Mouse (Mus musculus) spleen, embryonic (tissue): Measurements from ENCODE around the gene Mafg.

Experiments
- CTCF ChIA-PET: fragments of 350-600 bp; sonication (Branson Sonifier 250); formaldehyde crosslinking; loops from one replicate; lab custom pipeline; 2022; lab: Charles Lee

The Mafg gene

DNA sequence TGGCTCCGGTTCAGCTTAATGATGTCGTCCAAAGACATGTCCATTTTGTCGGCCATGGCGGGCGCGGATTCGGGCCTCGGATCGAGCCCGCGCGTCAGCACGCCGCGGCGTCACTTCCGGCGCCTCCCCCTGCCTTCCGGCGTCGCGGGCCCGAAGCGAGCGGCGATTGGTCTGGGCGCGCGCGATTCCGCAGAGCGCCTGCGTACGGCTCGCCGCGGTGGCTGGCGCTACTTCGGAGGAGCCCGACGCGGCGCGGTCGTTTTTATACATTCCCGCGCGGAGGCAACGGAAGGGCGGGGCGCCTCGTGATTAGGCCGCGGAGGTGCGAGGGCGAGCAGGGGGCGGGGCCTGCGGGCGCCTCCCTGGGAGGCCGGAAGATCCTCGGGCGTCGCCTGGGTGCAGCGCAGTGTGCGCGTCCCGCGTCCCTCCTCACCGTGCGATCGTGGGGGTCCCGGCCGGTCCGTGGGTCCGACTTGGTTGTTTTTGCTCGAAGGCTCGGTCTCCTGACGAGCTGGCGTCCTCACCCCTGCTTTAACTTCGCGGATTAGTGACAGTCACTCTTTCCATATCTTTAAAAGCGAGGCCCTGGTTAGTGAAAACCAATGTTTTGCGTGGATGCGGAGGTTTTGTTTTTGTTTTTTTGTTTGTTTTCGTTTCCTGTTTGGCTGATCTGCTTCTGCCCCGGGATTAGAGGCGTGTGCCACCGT, 35.0 kb downstream of the Mafg start, which contains the start of the genes Alyref and Anapc11:
Gene Alyref, minus strand, starts transcription at position 83 of the 707 bp plus-strand sequence.
Gene Anapc11, plus strand, starts transcription at position 139 of the 707 bp plus-strand sequence.
- CTCF ChIA-PET: interaction anchor here (0.7 to 1.1 kb wide), 2 partner anchors 19 to 35 kb away, joined by 3 to 4 read pairs; no protein-coding TSS in a partner anchor

DNA sequence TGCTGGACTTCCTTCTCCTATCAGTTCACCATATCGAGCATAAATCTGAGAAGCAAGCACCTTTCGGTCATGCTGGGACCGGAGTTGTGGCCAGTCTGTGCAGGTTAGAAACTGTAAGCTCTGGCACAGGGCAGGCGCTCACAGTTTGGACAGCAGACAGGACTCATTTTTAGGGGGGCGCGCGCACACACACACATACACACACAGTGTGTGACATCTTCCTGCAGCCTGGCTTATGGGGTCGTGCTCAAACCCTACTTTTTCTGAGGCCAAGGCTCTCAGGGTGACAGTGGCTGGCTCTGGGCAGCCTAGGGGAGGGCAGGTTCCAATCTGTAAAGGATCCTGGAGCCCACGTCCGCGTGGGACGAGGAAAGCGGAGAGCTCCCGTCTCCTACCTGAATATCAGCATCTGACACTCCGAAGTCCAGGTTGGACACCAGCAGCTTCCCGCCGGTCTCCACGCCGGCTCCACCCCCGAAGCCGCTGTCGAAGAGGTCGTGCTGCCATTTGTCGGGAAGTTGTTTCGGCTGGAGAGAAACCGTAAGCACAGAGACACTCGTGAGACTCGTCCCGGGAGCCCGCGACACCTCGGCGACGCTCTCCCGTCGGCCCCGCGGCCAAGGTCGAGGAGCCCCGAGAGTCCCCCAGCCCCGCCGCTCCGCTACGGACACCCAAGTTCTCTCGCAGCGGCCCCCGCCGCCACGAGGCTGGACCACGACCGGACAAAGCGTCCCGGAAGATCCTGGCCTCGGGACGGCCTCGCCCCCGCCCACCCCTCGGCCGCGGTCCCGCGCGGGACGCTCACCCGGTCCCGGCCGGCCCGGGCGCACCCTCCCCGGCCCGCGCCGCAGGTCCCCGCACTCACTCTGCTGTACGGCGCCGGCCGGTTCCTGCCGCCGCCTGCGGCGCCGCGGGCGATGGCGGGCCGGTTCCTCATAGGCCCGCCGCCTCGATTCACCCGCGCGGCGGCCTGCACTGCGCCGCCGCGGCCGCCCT, 35.9 kb downstream of the Mafg start:
- CTCF ChIA-PET: interaction anchor here (0.7 to 1.3 kb wide), 4 partner anchors 11 to 36 kb away, joined by 3 to 6 read pairs (median 4); no protein-coding TSS in a partner anchor

DNA sequence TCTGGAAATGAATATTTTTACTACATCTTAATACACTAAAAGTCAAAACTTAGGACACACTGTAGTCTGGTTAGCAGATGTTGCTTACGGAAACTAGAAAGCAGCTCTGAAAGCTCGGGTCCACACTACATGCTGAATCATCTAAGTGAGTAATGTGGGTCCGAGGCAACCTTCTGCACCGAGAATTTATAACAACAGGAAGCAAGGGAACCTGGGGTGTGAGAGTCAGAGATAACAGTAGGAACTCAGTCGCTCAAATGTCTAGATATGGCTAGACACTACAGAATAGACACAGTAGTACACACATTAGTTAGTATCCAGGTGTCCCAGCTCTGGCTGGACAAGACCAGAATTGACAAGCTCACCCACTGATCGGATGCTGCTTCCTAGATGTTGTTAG, 44.9 kb downstream of the Mafg start:
- CTCF ChIA-PET: no interaction called here

DNA sequence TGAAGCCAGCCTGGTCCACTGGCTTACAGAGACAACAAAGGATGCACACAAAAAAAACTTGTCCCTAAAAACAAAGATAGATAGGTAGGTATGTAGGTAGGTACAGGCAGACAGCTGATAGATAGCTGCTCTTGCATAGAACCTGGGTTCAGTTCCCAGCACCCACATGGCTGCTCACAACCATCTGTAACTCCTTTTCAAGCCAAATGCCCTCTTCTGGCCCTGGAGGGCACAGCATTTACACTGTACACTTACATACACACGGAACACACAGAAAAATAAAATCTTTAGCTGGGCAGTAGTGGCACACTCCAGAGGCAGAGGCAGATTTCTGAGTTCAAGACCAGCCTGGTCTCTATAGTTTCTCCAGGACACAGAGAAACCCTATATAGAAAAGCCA, 49.5 kb downstream of the Mafg start:
- CTCF ChIA-PET: no interaction called here

DNA sequence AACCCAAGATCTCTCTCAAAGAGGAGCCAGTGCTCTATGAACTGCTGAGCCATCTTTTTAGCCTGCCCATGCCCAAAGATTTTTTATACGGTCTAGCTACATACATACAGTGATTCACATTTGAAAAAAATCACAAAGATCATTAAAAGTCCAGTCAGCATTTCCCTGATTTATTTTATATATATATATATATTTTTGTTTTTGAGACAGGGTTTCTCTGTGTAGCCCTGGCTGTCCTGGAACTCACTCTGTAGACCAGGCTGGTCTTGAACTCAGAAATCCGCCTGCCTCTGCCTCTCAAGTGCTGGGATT, 50.5 kb downstream of the Mafg start:
- CTCF ChIA-PET: interaction anchor here (0.5 to 1.5 kb wide), 2 partner anchors 9 to 93 kb away, joined by 3 to 4 read pairs; no protein-coding TSS in a partner anchor

DNA sequence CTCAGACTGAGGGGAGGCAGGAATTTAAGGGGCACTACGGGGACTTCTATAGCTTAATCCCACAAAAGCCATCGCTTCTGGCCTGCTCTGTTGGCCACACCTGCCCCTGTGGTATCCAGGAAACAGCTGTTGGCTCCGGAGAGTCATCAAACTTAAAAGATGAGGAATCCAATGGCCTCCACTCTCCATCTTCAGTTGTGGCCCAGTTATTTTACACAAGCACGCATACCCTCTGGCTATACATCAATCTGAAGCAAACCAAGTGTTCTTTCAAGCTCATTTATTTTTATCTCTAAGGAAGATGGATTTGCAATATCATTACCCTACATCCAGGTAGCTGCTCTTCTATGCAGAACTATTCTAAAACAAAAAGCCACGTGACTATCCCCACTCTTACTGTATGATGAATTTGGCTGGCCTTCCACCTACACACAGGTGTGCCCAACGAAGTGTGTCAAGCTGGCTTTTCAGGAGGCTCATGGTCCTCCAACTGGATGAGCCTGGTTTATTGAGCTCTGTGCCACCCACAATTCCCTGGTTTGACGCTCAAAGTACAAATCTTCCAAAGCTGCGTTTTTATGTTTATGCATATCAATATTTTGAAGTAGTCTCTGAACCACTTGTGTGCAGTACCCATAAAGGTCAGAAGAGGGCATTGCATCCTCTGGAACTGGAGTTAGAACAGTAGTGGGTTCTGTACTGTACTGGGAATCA, 51.0 kb downstream of the Mafg start:
- CTCF ChIA-PET: interaction anchor here (0.5 to 1.5 kb wide), 5 partner anchors 8 to 93 kb away, joined by 3 to 6 read pairs (median 4); no protein-coding TSS in a partner anchor

DNA sequence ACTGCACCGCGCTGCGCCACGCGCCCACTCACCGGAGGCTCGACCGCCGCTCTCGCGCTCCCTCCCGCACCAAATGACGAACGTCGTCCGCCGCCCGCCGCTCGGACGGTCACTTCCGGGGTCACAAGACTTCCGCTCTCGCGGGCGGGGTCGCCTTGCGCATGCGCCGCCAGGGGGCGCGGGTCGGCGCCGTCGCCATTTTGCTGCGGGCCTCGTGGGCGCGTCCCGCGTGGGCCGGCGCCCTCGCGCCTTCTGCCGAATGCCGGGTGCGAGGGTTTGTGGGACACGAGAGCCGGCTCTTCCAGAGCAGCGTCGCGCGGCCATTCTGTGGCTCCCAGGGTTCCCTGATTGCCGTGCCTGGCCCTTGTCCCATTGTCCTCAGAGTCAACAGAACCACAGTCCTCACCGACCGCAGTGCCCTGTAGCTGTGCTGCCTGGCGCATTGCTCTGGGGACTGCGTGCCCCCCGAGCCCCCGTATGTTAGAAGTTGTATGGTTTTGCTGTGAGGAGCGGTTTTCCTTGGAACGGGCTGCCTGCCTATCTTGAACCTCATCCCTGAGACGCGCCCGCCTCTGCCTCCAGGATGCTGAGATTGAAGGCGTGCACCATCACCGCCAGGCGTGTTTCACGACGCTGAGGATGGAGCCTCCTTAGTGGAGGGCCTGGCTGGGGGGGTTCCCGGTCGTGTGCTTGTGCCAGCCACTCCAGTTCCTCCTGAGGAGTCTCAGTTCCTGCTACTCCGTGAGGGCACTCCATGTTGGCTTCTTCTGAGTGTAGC, 51.7 kb downstream of the Mafg start, which contains the start of gene Arhgdia:
Gene Arhgdia, minus strand, starts transcription at position 135 of the 778 bp plus-strand sequence.
- CTCF ChIA-PET: interaction anchor here (0.6 to 1.5 kb wide), 4 partner anchors 15 to 92 kb away, joined by 3 to 6 read pairs (median 4); no protein-coding TSS in a partner anchor

DNA sequence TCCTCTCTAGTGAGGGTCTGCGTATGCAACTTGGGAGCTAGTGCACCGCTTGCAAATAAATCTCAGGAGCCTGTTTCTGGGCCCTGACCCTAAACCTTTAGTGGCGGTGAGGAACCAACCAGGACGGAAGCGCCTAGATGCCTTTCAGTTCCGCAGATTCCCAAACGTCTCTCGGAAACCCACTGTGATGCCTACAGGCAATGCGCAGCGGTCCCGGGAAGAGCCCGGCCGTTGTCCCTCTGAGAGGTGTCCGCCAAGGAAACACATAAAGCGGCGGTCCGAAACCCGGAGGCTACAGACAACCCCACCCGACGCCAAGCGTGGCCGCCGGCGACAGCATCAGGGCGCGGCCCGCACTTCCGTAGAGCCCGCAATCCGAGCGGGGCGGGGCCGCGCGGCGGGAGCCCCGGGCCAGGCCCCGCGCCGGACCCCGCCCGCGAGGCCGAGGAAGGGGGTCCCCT, 52.5 kb downstream of the Mafg start:
- CTCF ChIA-PET: no interaction called here

DNA sequence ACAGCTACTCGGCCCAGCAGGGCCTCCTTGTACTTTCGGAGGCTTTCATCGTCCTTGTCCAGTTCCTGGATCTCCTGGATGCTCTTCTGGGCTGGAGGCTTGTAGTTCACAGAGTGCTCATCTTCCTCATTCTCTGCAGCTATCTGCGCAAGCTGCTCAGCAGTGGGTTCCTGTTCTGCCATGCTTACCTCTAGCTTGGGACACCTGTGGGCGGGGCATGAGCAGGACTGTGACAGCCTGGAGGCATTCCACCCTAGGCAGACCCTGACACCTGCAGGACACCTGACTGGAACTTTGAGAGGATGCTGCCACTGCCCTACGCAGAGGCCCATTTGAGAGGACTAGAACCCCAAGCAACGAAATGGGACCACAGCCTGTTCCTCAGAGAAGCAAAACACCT, 53.2 kb downstream of the Mafg start:
- CTCF ChIA-PET: interaction anchor here (0.7 kb wide), 1 partner anchor 18 kb away, joined by 4 read pairs; the partner anchor contains the start of genes Alyref and Anapc11

DNA sequence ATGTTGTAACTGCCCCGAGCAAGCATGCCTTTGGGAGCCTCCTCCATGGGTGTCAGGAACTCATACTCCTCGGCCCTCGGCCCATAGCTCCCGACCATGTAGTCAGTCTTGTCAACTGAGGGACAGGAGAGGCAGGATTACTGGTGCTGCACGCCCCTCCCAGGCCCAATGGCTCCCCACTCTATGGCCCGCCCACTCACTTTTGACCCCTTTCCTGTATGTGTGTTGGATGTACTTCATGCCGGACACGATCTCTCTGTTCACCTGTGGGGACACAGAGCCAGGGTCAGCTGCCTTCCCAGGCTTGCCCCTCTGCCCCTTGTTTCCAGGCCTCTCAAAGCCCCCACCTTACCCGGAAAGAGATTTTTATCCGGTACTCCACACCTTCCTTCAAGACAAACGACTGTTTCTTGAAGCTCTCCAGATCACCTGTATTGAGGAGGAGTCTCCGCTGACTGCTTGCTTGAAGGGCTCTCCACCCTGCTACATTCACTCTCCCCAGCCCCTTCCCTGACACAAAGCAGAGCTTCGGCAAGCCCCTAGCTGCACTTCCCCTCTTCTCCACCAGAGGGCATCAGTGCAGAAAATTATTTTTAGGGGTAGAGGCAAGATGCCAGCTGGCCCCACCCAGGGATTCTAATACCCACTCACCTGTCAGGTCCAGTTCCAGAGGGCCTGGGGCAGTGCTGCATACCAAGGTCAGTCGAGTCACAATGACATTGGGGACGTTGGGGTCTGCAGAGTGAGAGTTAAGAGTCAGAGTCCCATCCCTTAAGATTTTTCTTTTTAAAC, 53.9 kb downstream of the Mafg start:
- CTCF ChIA-PET: interaction anchor here (0.7 to 0.8 kb wide), 3 partner anchors 11 to 77 kb away, joined by 3 to 4 read pairs (median 4); partner anchors contain the start of genes Alyref and Anapc11

DNA sequence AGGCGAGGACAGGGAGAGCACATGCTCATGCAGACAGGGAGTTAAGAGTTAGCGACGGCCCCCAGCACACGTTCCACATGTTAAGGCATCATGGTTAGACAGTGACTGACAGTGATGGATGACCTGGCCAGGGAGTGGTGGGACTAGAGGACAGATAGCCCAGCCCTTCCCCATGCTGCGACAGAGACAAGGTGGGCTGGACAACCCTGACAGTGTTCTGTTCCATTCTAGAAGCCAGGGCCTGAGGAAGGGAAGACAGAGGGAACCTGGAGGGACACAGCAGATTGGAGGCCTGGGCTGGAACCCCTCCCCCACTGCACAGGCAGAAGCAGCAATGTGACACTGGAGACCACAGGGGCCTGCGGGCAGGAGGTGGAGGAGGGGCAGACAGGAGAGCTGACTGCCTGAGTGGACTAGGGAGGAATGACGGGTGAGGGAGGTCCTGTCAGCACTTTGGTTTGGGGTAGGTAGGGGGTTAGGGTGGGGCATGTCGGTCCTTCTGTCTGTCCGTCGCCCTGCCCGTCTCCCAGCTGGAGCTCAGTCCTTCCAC, 54.6 kb downstream of the Mafg start:
- CTCF ChIA-PET: interaction anchor here (0.7 to 0.8 kb wide), 2 partner anchors 12 to 76 kb away, joined by 3 to 4 read pairs; no protein-coding TSS in a partner anchor

DNA sequence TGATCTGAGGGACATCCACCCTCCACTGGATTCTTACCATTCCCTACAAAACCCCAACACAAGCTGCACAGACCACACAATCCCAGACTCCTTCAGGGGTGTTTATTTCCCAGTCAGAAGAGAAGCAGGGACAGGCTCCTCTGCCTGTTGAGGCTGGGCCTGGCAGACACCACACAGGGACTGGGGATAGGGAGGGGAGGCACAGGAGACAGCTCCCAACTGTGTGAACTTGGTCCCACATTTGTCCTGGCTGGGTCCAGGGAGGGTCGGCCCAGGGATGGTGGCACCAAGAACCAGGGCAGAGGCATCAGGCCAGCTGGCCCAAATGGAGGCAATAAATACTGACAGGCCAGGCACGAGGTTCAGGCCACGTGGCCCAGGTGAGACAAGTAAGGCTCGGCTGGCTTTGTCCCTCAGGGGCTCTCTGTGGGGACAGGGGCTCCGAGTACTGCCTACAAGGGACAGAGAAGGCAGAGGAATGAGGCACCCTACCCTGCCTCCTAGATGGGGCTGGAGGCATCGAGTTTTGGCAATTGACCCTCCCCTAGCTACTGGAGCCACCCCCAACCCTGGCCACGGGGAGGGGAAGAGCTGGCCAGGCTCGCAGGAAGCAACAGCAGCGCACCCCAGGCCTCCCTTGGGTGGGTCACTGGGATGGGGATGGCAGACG, 55.2 kb downstream of the Mafg start:
- CTCF ChIA-PET: no interaction called here

DNA sequence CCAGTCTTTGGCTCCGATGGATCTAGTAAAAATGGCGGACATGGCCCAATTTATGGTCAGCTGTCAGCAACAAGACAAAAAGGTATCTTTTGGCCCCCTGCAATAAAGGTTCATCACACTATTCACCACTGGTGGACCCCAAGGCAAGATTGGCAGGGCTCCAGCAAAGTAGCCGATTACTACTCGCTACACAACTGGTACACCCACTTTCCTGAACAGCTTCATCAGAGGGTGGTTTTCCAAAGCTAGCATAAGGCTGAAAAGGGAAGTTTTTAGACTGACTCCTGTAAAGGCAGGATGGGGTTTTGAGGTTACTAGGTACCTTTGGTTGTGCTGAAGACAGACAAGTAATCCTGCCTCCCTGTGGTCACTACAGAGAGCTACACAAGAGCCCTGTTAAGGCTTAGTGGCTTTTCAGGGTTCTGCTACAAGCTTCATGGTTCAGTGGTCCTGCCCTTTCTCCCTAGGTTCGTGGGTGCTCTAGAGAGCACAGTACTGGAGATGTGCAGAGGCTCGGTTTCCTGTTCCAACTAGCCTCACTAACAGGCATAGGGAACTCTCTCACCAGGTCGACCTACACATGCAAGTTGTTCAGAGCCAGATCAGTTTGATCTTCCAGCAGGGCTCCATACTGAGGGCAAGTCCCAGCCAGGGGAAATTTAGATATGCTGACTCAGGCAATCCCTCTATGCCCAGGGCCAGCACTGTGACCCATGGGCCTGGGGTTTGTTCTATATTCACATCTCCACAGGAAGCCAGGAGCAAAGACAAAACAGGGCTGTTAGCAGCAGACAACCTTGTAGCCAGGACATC, 56.0 kb downstream of the Mafg start:
- CTCF ChIA-PET: no interaction called here

DNA sequence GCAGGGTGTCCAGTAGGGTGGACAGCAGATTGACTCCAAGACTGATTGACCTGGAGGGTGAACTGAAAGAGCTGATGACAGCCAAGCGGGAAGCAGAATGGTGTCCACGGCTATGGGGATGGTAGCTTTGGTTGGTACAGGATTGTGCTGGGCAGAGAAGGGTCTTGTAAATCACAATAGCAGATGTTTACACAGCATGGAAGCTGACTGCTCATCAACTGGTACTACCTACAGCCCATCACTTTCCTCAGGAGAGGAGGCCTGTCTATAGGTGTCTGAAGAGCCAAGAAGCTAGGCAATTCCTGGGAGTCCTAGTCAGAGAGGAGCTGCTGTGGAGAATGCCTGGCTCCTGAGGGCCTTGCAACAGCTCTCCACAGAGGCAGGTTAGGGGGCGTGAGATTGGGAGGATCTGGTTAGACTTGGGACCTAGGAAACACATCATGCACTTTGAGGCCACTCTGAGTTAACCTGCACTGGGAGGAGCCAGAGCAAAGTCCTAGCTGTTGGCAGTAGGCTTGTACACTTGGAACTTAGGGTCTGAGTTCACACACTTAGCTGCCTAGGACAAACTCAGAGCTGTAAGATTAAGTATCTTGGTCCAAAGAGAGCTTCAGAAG, 56.9 kb downstream of the Mafg start:
- CTCF ChIA-PET: no interaction called here

DNA sequence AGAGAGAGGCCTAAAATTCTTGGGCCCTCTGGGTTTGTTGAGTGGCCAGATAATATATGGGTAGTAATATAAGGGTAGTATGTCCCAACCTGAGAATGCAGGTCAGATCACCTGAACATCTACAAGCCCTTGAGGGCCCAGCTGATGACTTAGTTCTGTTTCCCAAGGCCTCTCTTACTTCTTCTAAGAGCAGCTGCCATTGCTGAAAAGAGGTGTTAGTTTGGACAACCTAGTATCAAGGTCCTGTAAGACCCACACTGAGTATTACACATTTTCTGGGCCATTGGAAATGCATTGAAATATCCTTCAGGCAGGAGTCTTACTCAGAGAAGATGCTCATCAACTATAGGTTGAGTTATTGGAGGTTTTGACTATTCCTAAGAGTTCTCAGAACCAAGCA, 57.5 kb downstream of the Mafg start:
- CTCF ChIA-PET: no interaction called here
